Mouse (Mus musculus) MEL (cell line): ENCODE measurements at regions not wholly inside any gene's neighbourhood (a gene's known extent, or its start where the extent isn't known, plus 50 kb on each side); places are given as distances from the start of the nearest gene placed in this dataset.

Experiments
- DNase-seq: peaks from one replicate; pipeline ENCODE4 v3.0.0; 2011; ENCODE audit warnings: low read depth, low spot score
- H3K27ac ChIP-seq: 2 replicates; pipeline ENCODE4 v1.5.1; 2012; ENCODE audit warnings: low read depth, mild to moderate bottlenecking, control low read depth, low read length, moderate library complexity; ENCODE audit not compliant: control insufficient read depth
- H3K27me3 ChIP-seq, 2 experiments: fragments of 150-350 bp in 1 of 2; sonication (generic) in 1 of 2; 2 replicates each; pipeline ENCODE4 v1.6.1; 2012; ENCODE audit warnings: low read length in 2 of 2, mild to moderate bottlenecking in 2 of 2, improper control_type of control experiment in 1 of 2, moderate library complexity in 1 of 2; ENCODE audit not compliant: insufficient read depth in 2 of 2, control insufficient read depth in 1 of 2
- H3K36me3 ChIP-seq, 2 experiments: 2 replicates each; pipeline ENCODE4 v1.6.1; 2012 to 2014; ENCODE audit warnings: low read length in 2 of 2, improper control_type of control experiment in 1 of 2, inconsistent platforms in 1 of 2, mild to moderate bottlenecking in 1 of 2; ENCODE audit not compliant: insufficient read depth in 2 of 2, control insufficient read depth in 1 of 2
- H3K4me1 ChIP-seq, 2 experiments: fragments of 150-350 bp in 1 of 2; sonication (generic) in 1 of 2; 2 replicates each; pipeline ENCODE4 v1.6.1; 2012; ENCODE audit warnings: low read length in 2 of 2, improper control_type of control experiment in 1 of 2, mild to moderate bottlenecking in 1 of 2; ENCODE audit not compliant: insufficient read depth in 2 of 2, control insufficient read depth in 1 of 2
- H3K4me3 ChIP-seq, 2 experiments: fragments of 150-350 bp in 1 of 2; sonication (generic) in 1 of 2; 2 replicates each; pipeline ENCODE4 v1.5.1; 2012; ENCODE audit warnings: low read depth in 2 of 2, low read length in 2 of 2, mild to moderate bottlenecking in 2 of 2, moderate library complexity in 2 of 2, control low read depth in 1 of 2, improper control_type of control experiment in 1 of 2; ENCODE audit not compliant: control insufficient read depth in 1 of 2, insufficient read depth in 1 of 2
- H3K79me2 ChIP-seq: 2 replicates; pipeline ENCODE4 v1.6.1; 2012; ENCODE audit warnings: mild to moderate bottlenecking, low read length, moderate library complexity; ENCODE audit not compliant: control insufficient read depth, poor library complexity, insufficient read depth
- H3K9ac ChIP-seq: 2 replicates; pipeline ENCODE4 v1.6.1; 2012; ENCODE audit warnings: low read depth, mild to moderate bottlenecking, control low read depth, low read length, moderate library complexity; ENCODE audit not compliant: control insufficient read depth, poor library complexity, severe bottlenecking
- H3K9me3 ChIP-seq: fragments of 150-350 bp; sonication (generic); replicated peaks from 2 replicates; pipeline ENCODE4 v1.6.1; 2012; ENCODE audit warnings: mild to moderate bottlenecking, low read length, improper control_type of control experiment, moderate library complexity; ENCODE audit not compliant: insufficient read depth
- CHD1 ChIP-seq: IDR thresholded peaks from 2 replicates; pipeline ENCODE4 v1.6.1; 2012; ENCODE audit warnings: low read depth, mild to moderate bottlenecking, inconsistent platforms, low read length, improper control_type of control experiment
- CHD2 ChIP-seq: IDR thresholded peaks from 2 replicates; pipeline ENCODE4 v1.6.1; 2011; ENCODE audit warnings: low read length, improper control_type of control experiment
- CTCF ChIP-seq, 3 experiments: IDR thresholded peaks in 2 of 3; conservative IDR thresholded peaks in 1 of 3; 2 replicates each; pipeline ENCODE4 v1.5.1; 2011 to 2012; ENCODE audit warnings: low read length in 3 of 3, low read depth in 2 of 3, mild to moderate bottlenecking in 2 of 3, improper control_type of control experiment in 1 of 3, inconsistent platforms in 1 of 3, mixed read lengths in 1 of 3, moderate library complexity in 1 of 3; ENCODE audit not compliant: control insufficient read depth in 1 of 3, insufficient read depth in 1 of 3, poor library complexity in 1 of 3, severe bottlenecking in 1 of 3
- GABPA ChIP-seq: IDR thresholded peaks from 2 replicates; pipeline ENCODE4 v1.6.1; 2012; ENCODE audit warnings: low read depth, mild to moderate bottlenecking, inconsistent platforms, low read length, improper control_type of control experiment, moderate library complexity
- GATA1 ChIP-seq: IDR thresholded peaks from 2 replicates; pipeline ENCODE4 v1.6.1; 2011; ENCODE audit warnings: low read depth, low read length, improper control_type of control experiment
- HCFC1 ChIP-seq: IDR thresholded peaks from 2 replicates; pipeline ENCODE4 v1.6.1; 2012; ENCODE audit warnings: low read depth, mild to moderate bottlenecking, inconsistent platforms, low read length, improper control_type of control experiment, moderate library complexity
- KAT2A ChIP-seq: conservative IDR thresholded peaks from 2 replicates; pipeline ENCODE4 v1.6.1; 2012; ENCODE audit warnings: low read depth, low read length, improper control_type of control experiment, inconsistent platforms
- MAFK ChIP-seq: IDR thresholded peaks from 2 replicates; pipeline ENCODE4 v1.6.1; 2011; ENCODE audit warnings: low read depth, mild to moderate bottlenecking, low read length, improper control_type of control experiment, borderline replicate concordance
- MXI1 ChIP-seq: IDR thresholded peaks from 2 replicates; pipeline ENCODE4 v1.6.1; 2011; ENCODE audit warnings: mild to moderate bottlenecking, low read depth, low read length, improper control_type of control experiment
- MYB ChIP-seq: IDR thresholded peaks from 2 replicates; pipeline ENCODE4 v1.6.1; 2011; ENCODE audit warnings: mild to moderate bottlenecking, low read depth, low read length, improper control_type of control experiment
- MYC ChIP-seq: IDR thresholded peaks from 2 replicates; pipeline ENCODE4 v1.6.1; 2011; ENCODE audit warnings: low read depth, mild to moderate bottlenecking, low read length, improper control_type of control experiment, moderate library complexity
- NELFE ChIP-seq: IDR thresholded peaks from 2 replicates; pipeline ENCODE4 v1.6.1; 2011; ENCODE audit warnings: low read depth, low read length, improper control_type of control experiment
- POLR2A ChIP-seq, 2 experiments: IDR thresholded peaks; 2 replicates each; pipeline ENCODE4 v1.6.1; 2011 to 2012; ENCODE audit warnings: low read length in 2 of 2, mild to moderate bottlenecking in 2 of 2, control low read depth in 1 of 2, improper control_type of control experiment in 1 of 2, low read depth in 1 of 2, moderate library complexity in 1 of 2; ENCODE audit not compliant: control insufficient read depth in 1 of 2, insufficient read depth in 1 of 2, poor library complexity in 1 of 2
- POLR2AphosphoS2 ChIP-seq: IDR thresholded peaks from 2 replicates; pipeline ENCODE4 v1.6.1; 2011; ENCODE audit warnings: low read length, improper control_type of control experiment
- RAD21 ChIP-seq: IDR thresholded peaks from 2 replicates; pipeline ENCODE4 v1.6.1; 2011; ENCODE audit warnings: mild to moderate bottlenecking, low read depth, low read length, improper control_type of control experiment
- SMC3 ChIP-seq: IDR thresholded peaks from 2 replicates; pipeline ENCODE4 v1.6.1; 2011; ENCODE audit warnings: low read depth, low read length, improper control_type of control experiment
- TAL1 ChIP-seq: IDR thresholded peaks from 2 replicates; pipeline ENCODE4 v1.6.1; 2012; ENCODE audit warnings: mild to moderate bottlenecking, inconsistent platforms, low read length, moderate library complexity, mixed read lengths
- TCF12 ChIP-seq: IDR thresholded peaks from 2 replicates; pipeline ENCODE4 v1.6.1; 2014; ENCODE audit warnings: low read depth, mild to moderate bottlenecking, inconsistent platforms, low read length, improper control_type of control experiment, moderate library complexity
- USF1 ChIP-seq: IDR thresholded peaks from 2 replicates; pipeline ENCODE4 v1.6.1; 2014; ENCODE audit warnings: low read depth, mild to moderate bottlenecking, inconsistent platforms, low read length, improper control_type of control experiment, moderate library complexity
- ZC3H11A ChIP-seq: IDR thresholded peaks from 2 replicates; pipeline ENCODE4 v1.6.1; 2012; ENCODE audit warnings: low read depth, mild to moderate bottlenecking, inconsistent platforms, low read length, improper control_type of control experiment

- no peak for DNase-seq
- Histone ChIP-seq H3K27me3 (no peaks in the 10 kb centered on the region), H3K9me3 (no peaks in the 10 kb centered on the region), H3K4me3 (no peak overlapping the region), H3K4me1 (no peaks in the 10 kb centered on the region), H3K36me3 (no peaks in the 10 kb centered on the region), H3K79me2 (no peaks in the 10 kb centered on the region), H3K27ac (no peak overlapping the region), H3K9ac (no peak overlapping the region)
- TF ChIP-seq MAFK = no peak
These were observed 137.5 kb upstream of the Peli2 start for GRCm38 (mm10) chr14:47982993-47983740.

GRCm38 (mm10) chr14:47986483-47986882 is 134.1 kb upstream of the Peli2 start:
- H3K79me2 ChIP-seq = no peaks in the 10 kb centered on the region
- DNase-seq = no peak
- H3K27me3 ChIP-seq = no peaks in the 10 kb centered on the region
- TF ChIP-seq CHD1 (no peak), ZC3H11A (no peak), MYC (no peak), MAFK (no peak), SMC3 (no peak), MXI1 (no peak), TCF12 (no peak), GATA1 (no peak), CTCF (IDR thresholded peaks at IDR 0.05 in 2 of 3, conservative IDR thresholded peaks at IDR 0.05 in 1 of 3; ENCODE audit: control insufficient read depth in 1 of 3, insufficient read depth in 1 of 3, low read depth in 2 of 3, low read length in 3 of 3, poor library complexity in 1 of 3, severe bottlenecking in 1 of 3) (no peak), POLR2A (IDR thresholded peaks at IDR 0.05; ENCODE audit: control insufficient read depth in 1 of 2, insufficient read depth in 1 of 2, low read depth in 1 of 2, low read length in 2 of 2, poor library complexity in 1 of 2) (no peak), HCFC1 (no peak), TAL1 (no peak), POLR2AphosphoS2 (no peak), RAD21 (no peak), GABPA (no peak), USF1 (no peak), MYB (no peak), NELFE (no peak), CHD2 (no peak), KAT2A (no peak)
- no peak overlapping the region for H3K27ac ChIP-seq
- no peaks in the 10 kb centered on the region for H3K4me1 ChIP-seq
- H3K9me3 ChIP-seq = no peaks in the 10 kb centered on the region
- no peak overlapping the region for H3K9ac ChIP-seq
- H3K36me3 ChIP-seq = no peaks in the 10 kb centered on the region
- H3K4me3 ChIP-seq = no peak overlapping the region
